Mouse (Mus musculus) cerebellum, adult 2 months (tissue): ENCODE data around the gene Parp3.

Source experiments
- CTCF ChIP-seq: fragments of 200-500 bp; IDR thresholded peaks from 2 replicates; pipeline ENCODE4 v1.5.1; 2011; ENCODE audit warnings: low read depth, mild to moderate bottlenecking, control low read depth, low read length, moderate library complexity, borderline replicate concordance; ENCODE audit not compliant: insufficient read depth
- POLR2A ChIP-seq: fragments of 200-500 bp; IDR thresholded peaks from 2 replicates; pipeline ENCODE4 v1.6.1; 2011; ENCODE audit warnings: low read length, control low read depth, borderline replicate concordance; ENCODE audit not compliant: insufficient read depth

DNA sequence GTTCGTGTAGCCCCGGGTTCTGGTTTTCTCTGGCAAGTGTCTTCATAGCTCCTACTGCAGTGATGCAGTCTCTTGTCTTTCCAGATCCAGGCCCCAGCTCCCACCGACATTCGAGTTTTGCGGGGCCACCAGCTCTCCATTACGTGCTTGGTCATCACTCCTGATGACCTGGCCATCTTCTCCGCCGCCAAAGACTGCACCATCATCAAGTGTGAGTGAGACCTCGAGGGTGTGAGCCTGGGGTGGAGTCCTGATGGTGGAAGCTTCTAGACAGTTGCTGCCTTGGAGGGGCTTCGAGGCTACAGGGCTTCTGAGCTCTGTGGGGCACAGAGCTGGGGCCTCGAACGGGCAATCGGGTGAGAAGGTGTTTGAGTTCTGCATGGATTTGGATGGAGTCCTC, 4.9 kb upstream of the Parp3 start:
- TF ChIP-seq POLR2A (no peak), CTCF (no peak)
